Mouse (Mus musculus) heart, embryonic 16.5 days (tissue): ENCODE measurements at regions not wholly inside any gene's neighbourhood (a gene's known extent, or its start where the extent isn't known, plus 50 kb on each side); places are given as distances from the start of the nearest gene placed in this dataset.

Experiments used
- ATAC-seq: fragments of 200-750 bp; cut with Nextera tagmentation; replicated peaks from 2 replicates; pipeline ENCODE4 v1.8.0; 2017; ENCODE audit warnings: moderate number of reproducible peaks; ENCODE audit not compliant: insufficient read depth, low FRiP score; ENCODE audit errors: extremely low read depth
- H3K27ac ChIP-seq: fragments of 300-500 bp; sonication (generic); 2 replicates; pipeline ENCODE4 v1.5.1; 2014; ENCODE audit warnings: mild to moderate bottlenecking, low read length, control low read depth, moderate library complexity
- H3K27me3 ChIP-seq: fragments of 300-500 bp; sonication (generic); 2 replicates; pipeline ENCODE4 v1.6.1; 2014; ENCODE audit warnings: low read length, mixed read lengths; ENCODE audit not compliant: control insufficient read depth, insufficient read depth
- H3K36me3 ChIP-seq: fragments of 300-500 bp; sonication (generic); 2 replicates; pipeline ENCODE4 v1.6.1; 2014; ENCODE audit not compliant: control insufficient read depth, insufficient read depth
- H3K4me1 ChIP-seq: fragments of 300-500 bp; sonication (generic); 2 replicates; pipeline ENCODE4 v1.6.1; 2014; ENCODE audit warnings: low read length, mixed read lengths; ENCODE audit not compliant: control insufficient read depth, insufficient read depth
- H3K4me2 ChIP-seq: fragments of 300-500 bp; sonication (generic); 2 replicates; pipeline ENCODE4 v1.6.1; 2014; ENCODE audit warnings: low read depth, mild to moderate bottlenecking, control low read depth, low read length
- H3K4me3 ChIP-seq: fragments of 300-500 bp; sonication (generic); 2 replicates; pipeline ENCODE4 v1.5.1; 2014; ENCODE audit warnings: mild to moderate bottlenecking, control low read depth, low read length
- H3K9ac ChIP-seq: fragments of 300-500 bp; sonication (generic); 2 replicates; pipeline ENCODE4 v1.6.1; 2014; ENCODE audit warnings: low read length, control low read depth
- H3K9me3 ChIP-seq: fragments of 300-500 bp; sonication (generic); replicated peaks from 2 replicates; pipeline ENCODE4 v1.6.1; 2016; ENCODE audit warnings: low read length; ENCODE audit not compliant: control insufficient read depth
- WGBS: fragments of 180-500 bp; shearing (Covaris S2); extraction: QIAGEN DNeasy Blood & Tissue Kit; methylation state at CpG from one replicate; pipeline ENCODE4 v1.1.7; 2014; 5-methylcytosine and 5-hydroxymethylcytosine counted together

GRCm38 (mm10) chr2:92788875-92789274 is 126.0 kb upstream of the Syt13 start:
- WGBS: 69% methylated on average over 5 of the region's 5 CpGs
- no peaks in the 10 kb centered on the region for H3K36me3 ChIP-seq

DNA sequence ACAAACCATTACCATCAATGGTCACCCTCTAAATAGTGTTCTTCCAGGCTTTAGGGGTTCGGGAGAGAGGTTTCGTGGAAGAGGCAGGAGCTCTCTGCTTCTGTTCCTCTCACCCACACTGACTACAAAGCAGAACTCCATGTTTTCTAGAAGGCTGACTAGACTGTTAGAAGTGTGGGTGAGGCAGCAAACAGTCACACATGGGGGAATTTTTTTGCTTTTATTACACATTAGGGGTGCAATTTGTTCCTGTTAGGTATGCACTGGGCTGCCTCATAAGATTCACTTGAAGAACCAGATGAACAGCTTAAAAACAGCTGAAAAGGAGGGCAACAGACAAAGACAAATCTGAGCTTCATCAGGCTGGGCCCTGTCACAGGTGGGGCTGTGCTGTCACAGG is 124.5 kb upstream of the Syt13 start:
- WGBS: 86% methylated on average over 2 of the region's 2 CpGs
- H3K4me3 ChIP-seq: no peak overlapping the region
- ATAC-seq: no peak
- H3K27ac ChIP-seq: no peak overlapping the region
- no peaks in the 10 kb centered on the region for H3K4me1 ChIP-seq
- H3K9ac ChIP-seq: no peak overlapping the region
- no peaks in the 10 kb centered on the region for H3K36me3 ChIP-seq
- H3K27me3 ChIP-seq: no peaks in the 10 kb centered on the region
- no peaks in the 10 kb centered on the region for H3K9me3 ChIP-seq
- no peak overlapping the region for H3K4me2 ChIP-seq

More at GRCm38 (mm10) chr2:92788875-92789274, 126.0 kb upstream of the Syt13 start:
- Histone ChIP-seq H3K4me1 (no peaks in the 10 kb centered on the region), H3K27me3 (no peaks in the 10 kb centered on the region), H3K4me2 (no peak overlapping the region), H3K9me3 (no peaks in the 10 kb centered on the region), H3K27ac (no peak overlapping the region), H3K4me3 (no peak overlapping the region), H3K9ac (no peak overlapping the region)
- ATAC-seq: no peak

- no peak overlapping the region for H3K27ac ChIP-seq
- no peaks in the 10 kb centered on the region for H3K9me3 ChIP-seq
- WGBS: 91% methylated on average over 4 of the region's 4 CpGs
- no peak overlapping the region for H3K4me2 ChIP-seq
- H3K36me3 ChIP-seq: no peaks in the 10 kb centered on the region
- H3K4me1 ChIP-seq: peaks cover 6% of the 10 kb centered on the region; the same call in 1 of the 2 replicates
- H3K4me3 ChIP-seq: no peak overlapping the region
- no peak overlapping the region for H3K9ac ChIP-seq
- H3K27me3 ChIP-seq: no peaks in the 10 kb centered on the region
- ATAC-seq: no peak
Observed at GRCm38 (mm10) chr2:92799770-92800169, 115.1 kb upstream of the Syt13 start.

DNA sequence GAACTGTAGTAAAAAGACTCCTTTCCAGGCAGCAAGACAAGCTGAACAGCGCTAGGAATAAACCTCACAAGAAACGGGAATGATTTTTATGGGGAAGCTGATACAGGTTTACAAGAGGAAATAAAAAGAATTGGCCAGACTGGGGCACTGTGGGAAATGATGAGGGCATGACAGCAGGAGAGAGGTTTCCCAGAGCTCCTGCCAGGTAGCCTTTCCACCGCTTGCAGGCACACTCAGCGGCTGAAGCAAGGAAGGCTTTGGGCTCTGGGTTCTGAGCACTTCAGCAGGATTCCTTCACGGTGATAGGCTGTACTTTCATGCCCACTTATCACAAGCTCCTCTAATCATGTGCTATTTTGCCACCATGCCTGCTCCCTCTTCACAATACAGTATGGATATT is 114.2 kb upstream of the Syt13 start:
- no peak for ATAC-seq

DNA sequence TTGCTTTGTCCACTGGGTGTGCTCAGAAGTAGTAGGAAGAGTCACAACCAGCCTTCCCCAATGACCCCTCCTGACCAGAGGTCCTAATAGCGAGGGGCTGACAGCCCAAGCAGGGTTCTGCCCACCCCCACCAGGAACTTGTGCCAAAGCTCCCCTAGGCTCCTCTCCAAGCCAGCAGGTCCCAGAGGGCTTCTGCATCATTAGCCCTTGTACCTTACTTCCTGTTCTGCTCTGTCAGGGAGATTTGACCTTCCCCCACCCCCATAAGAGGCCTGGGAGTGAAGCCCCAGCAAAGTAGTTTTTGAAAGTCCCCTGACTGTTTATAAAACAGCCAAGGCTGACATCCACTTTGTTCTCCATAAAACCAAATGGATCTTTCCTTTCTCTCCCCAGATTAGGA is 110.0 kb upstream of the Syt13 start:
- no peak overlapping the region for H3K9ac ChIP-seq
- H3K9me3 ChIP-seq: no peaks in the 10 kb centered on the region
- no peaks in the 10 kb centered on the region for H3K36me3 ChIP-seq
- H3K4me3 ChIP-seq: no peak overlapping the region
- ATAC-seq: no peak
- no peak overlapping the region for H3K27ac ChIP-seq
- peaks cover 6% of the 10 kb centered on the region; the same call in 1 of the 2 replicates for H3K27me3 ChIP-seq
- no peak overlapping the region for H3K4me2 ChIP-seq
- H3K4me1 ChIP-seq: peaks cover 9% of the 10 kb centered on the region; the same call in 1 of the 2 replicates
- WGBS: 40% methylated on average over 1 of the region's 1 CpGs

More for the DNA sequence above, 114.2 kb upstream of the Syt13 start:
- Histone ChIP-seq H3K9ac (no peak overlapping the region), H3K4me1 (peaks cover 6% of the 10 kb centered on the region; the same call in 1 of the 2 replicates), H3K9me3 (no peaks in the 10 kb centered on the region), H3K27ac (no peak overlapping the region), H3K4me2 (no peak overlapping the region), H3K36me3 (no peaks in the 10 kb centered on the region), H3K4me3 (no peak overlapping the region), H3K27me3 (no peaks in the 10 kb centered on the region)
- WGBS: 48% methylated on average over 5 of the region's 5 CpGs

DNA sequence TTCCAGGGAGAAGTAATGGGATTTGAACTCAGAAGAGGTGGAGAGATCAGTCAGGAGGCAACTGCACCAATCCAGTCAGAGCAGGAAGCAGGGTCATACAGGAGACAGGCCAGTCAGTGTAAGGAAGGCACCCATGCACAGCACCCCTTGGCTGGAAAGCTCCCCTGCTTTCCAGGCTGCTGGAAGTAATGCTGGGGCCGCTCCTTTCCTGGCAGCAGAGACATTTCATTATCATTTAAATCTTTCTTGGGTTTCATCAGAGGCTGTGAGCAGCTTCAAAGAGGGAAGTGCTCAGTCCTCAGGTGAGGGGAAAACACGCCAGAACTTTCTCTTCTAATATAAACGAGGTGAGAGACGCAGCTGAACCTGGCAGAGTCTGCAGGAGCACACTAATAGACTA is 109.1 kb upstream of the Syt13 start:
- Histone ChIP-seq H3K9ac (no peak overlapping the region), H3K36me3 (no peaks in the 10 kb centered on the region), H3K4me2 (no peak overlapping the region), H3K4me3 (no peak overlapping the region), H3K9me3 (no peaks in the 10 kb centered on the region), H3K4me1 (peaks cover 9% of the 10 kb centered on the region; the same call in 1 of the 2 replicates), H3K27me3 (peaks cover 9% of the 10 kb centered on the region), H3K27ac (no peak overlapping the region)
- ATAC-seq: no peak
- WGBS: 48% methylated on average over 4 of the region's 4 CpGs

DNA sequence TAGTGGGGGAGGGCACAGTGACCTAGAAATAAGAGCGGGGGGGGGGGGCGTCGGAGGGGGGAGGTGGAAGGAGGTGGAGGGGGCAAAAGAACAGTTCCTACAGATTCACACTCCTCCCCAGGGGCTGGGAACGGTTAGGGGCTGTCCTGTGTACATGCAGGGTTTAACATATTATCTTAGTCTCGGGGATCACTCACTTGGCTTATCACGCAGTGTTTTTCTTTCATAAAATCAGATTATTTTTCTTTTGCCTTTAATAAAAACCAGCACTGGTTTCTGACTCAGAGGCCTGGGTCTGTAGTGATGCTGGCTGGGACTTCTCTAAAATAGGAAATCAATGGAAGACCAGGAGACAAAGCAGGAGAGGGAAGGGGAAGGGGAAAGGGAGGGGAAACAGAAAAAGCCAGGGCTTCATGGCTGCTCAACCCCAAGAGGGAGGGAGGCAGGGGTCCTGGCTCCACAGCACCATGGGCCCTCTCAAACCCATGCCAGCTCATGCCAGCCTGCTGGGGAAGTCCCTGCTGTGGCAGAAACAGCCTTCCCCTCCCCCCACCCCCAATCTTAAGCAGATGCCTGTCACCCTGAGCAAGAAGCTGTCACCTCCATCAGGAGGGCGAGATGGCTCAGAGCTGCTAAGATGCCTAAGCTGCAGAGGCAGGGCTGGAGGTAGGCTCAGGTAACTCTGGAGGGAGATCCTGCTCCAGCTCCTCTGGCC is 108.3 kb upstream of the Syt13 start:
- Histone ChIP-seq H3K27ac (no peak overlapping the region), H3K9me3 (no peaks in the 10 kb centered on the region), H3K27me3 (peaks cover 9% of the 10 kb centered on the region), H3K4me3 (no peak overlapping the region), H3K9ac (no peak overlapping the region), H3K36me3 (no peaks in the 10 kb centered on the region), H3K4me1 (0 out of 2 replicates have a peak, but pooled peaks cover 4% of the 10 kb centered on the region), H3K4me2 (no peak overlapping the region)
- WGBS: 21% methylated on average over 6 of the region's 7 CpGs
- no peak for ATAC-seq

DNA sequence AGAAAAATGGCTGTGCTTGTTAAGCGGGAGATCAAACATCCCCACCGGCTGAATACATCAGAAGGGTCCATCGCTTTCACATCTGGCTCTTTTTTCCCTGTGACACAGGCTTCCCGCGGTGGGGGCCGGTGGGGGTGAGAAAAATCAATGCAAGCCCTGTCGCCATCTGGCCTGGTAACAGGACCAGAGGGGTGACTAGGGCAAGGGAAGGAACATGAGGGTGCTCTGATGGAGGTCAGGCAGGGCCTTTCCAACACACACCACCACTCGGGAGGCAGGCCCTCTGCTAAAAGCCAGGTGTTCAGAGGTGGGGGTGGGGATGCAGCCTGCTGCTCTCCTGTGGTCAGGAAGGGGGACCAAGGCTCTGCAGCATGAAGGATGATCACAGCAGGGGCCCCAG is 107.5 kb upstream of the Syt13 start:
- ATAC-seq: no peak; the same call in 1 of the 2 replicates
- Histone ChIP-seq H3K27me3 (peaks cover 9% of the 10 kb centered on the region), H3K36me3 (no peaks in the 10 kb centered on the region), H3K4me1 (0 out of 2 replicates have a peak, but pooled peaks cover 4% of the 10 kb centered on the region), H3K27ac (no peak overlapping the region), H3K9ac (no peak overlapping the region), H3K9me3 (no peaks in the 10 kb centered on the region), H3K4me3 (no peak overlapping the region), H3K4me2 (no peak overlapping the region)
- 15% methylated on average over 8 of the region's 8 CpGs for WGBS

- 0 out of 2 replicates have a peak, but pooled peaks cover 4% of the 10 kb centered on the region for H3K4me1 ChIP-seq
- no peak for ATAC-seq
- WGBS: 66% methylated on average over 4 of the region's 4 CpGs
- no peak overlapping the region for H3K9ac ChIP-seq
- no peak overlapping the region for H3K4me2 ChIP-seq
- no peak overlapping the region for H3K4me3 ChIP-seq
- H3K9me3 ChIP-seq: no peaks in the 10 kb centered on the region
- no peaks in the 10 kb centered on the region for H3K36me3 ChIP-seq
- no peak overlapping the region for H3K27ac ChIP-seq
- peaks cover 9% of the 10 kb centered on the region for H3K27me3 ChIP-seq
Observed at GRCm38 (mm10) chr2:92808121-92808520, 106.8 kb upstream of the Syt13 start.
